Mouse (Mus musculus): ENCODE measurements around the gene Gpatch4.

DNA sequence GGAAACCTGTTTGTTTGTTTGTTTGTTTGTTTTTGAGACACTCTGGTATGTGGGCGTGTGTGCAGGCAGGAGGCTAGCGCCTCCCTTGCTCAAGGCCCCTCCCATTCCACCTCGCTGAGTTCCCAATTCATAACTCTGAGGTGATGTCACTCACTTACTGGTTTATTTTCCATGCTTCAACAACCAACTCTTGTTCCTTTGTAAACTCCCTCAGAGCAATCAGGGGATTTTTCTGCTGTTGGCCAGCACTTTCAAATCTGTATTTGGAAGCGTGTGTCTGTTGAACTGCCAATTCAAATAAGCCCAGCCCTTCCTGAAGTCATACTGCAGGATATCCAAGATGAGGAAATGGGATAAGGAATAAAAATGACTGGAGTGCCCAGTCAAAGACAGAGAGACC lies 39.8 kb downstream of the Gpatch4 start:
- TF ChIP-seq CTCF (IDR thresholded peaks at IDR 0.05; ENCODE audit: low read depth, low read length) (no peak), TAL1 (conservative IDR thresholded peaks at IDR 0.05; ENCODE audit: low read depth, low read length) (no peak), GATA2 (IDR thresholded peaks at IDR 0.05; ENCODE audit: borderline replicate concordance, low read depth, low read length) (no peak), GATA1 (IDR thresholded peaks at IDR 0.05; ENCODE audit: borderline replicate concordance, low read length) (no peak), POLR2AphosphoS5 (IDR thresholded peaks at IDR 0.05; ENCODE audit: insufficient replicate concordance, low read depth, low read length) (no peak)

All from G1E (cell line).